Mouse (Mus musculus): ENCODE measurements at regions not wholly inside any gene's neighbourhood (a gene's known extent, or its start where the extent isn't known, plus 50 kb on each side); places are given as distances from the start of the nearest gene placed in this dataset.

DNA sequence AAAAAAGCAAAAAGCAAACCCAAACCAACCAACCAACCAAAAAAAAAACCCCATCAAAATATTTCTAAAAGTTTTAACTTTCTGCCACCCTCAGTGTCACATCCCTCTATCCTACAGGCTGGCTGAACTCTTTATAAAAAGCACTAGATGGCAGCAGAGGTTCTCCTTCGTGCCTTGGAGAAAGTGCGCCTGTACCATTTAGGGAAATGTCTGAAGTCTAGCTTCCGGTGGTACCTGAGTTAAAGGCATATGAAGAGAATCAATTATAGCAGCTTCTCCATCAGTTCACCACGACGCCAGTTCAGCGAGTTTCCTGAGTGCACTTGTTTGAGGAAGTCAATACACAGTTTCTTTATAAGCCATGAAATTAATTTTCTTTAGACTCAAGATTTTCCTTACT is 130.0 kb upstream of the Zc3h12c start:
- no peak for DNase-seq (ENCODE audit: low spot score in 2 of 2)

DNA sequence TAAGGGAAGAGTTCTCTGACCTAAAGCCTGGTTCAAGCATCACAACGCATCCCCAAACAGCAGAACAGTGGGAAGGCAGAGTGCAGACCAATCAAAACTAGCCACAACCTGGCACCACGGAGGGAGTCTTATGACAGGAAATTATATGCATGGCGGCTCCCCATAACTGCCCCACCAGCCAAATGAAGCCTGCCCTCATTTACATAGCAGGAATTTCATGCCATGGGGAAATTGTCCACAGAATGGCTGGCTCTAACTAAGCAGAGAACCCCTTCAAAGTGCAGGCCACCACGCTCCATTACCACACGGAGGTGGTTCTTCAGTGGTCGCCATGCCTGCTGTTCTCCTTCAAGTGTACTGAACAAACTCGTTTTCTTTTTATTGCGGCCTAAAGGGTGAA is 126.3 kb upstream of the Zc3h12c start:
- no peak for DNase-seq (ENCODE audit: low spot score in 2 of 2)

DNA sequence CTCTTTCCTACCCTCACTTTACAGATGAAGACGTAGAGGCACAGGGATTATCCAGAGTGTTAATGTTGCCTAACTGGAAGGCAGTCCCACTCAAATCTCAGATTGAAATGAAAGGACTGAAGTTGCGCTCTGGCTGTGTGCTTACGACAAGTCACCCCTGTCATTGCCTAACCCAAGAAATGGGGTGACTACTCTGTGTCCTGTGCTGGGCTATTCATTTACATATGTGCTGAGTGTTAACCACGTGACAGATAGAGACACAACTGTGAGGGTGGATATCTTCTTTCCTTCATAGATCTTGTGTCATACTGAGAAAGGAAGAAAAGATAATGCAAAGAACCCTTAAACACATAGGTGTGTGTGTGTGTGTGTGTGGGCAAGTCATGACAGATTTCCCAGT is 120.7 kb upstream of the Zc3h12c start:
- no peak for DNase-seq (ENCODE audit: low spot score in 2 of 2)

GRCm38 (mm10) chr9:52287761-52288275 is 119.4 kb upstream of the Zc3h12c start:
- no peak for DNase-seq (ENCODE audit: low spot score in 2 of 2)

GRCm38 (mm10) chr9:52287246-52287651 is 118.9 kb upstream of the Zc3h12c start:
- peak; percentile 10 to 34 for DNase-seq (ENCODE audit: low spot score in 2 of 2)

DNA sequence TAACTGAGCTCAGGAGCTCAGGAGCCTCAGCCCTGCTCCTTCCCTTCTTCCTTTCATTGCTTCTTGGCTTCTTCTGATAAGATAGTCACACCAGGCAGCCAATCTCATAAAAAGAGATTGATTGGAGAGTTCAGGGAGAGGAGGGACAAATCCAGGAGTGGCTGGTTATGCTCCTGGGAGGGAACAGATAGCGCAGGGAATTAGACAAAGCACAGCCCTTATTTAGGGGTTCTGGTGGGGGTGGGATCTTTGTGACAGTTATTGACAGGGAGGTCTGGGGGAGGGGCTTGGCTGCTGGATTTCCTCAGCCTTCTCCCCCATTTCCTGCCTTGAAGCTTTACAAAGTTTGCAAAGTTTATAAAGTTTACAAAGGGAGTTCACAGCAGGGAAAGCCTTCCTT is 117.7 kb upstream of the Zc3h12c start:
- no peak for DNase-seq (ENCODE audit: low spot score in 2 of 2)

- no peak for DNase-seq (ENCODE audit: low spot score in 2 of 2)
These were observed 115.2 kb upstream of the Zc3h12c start for GRCm38 (mm10) chr9:52283558-52283957.

DNA sequence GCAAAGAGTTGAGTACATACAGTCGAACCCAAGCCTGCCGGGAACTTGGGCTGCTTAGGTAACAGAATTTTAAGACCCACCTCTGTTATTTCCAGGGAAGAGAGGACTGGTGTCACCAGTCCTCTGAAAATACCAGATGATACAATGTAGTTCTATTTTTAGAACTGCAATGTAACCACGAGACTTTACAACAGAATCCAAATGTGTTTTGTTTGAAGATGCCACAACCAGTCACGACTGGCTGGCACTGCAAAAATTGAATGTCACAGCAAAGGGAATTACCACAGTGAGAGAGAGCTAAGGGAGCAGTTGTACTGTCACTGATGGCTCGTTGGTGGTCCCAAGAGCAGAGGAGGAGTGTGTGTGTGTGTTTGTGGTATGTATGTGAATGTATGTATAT is 112.6 kb upstream of the Zc3h12c start:
- no peak for DNase-seq (ENCODE audit: low spot score in 2 of 2)

DNA sequence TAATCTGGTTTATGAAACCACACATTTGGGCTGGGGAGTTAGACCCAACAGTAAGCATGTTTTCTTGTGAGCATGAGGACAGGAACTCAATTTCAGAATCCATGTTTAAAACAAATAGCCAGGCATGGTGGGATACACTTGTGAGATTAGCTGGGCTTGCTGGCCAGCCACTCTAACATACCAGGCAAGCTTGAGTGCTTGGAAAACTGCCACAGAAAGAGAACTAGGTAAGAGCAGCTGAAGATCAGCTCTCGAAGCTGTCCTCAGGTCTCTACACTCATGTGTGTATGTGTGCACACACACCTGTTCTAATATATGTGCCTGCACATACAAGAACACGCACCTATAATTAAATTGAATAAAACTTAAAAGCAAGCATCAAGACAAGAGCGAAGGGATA is 112.2 kb upstream of the Zc3h12c start:
- DNase-seq (ENCODE audit: low spot score in 2 of 2), result no peak

DNA sequence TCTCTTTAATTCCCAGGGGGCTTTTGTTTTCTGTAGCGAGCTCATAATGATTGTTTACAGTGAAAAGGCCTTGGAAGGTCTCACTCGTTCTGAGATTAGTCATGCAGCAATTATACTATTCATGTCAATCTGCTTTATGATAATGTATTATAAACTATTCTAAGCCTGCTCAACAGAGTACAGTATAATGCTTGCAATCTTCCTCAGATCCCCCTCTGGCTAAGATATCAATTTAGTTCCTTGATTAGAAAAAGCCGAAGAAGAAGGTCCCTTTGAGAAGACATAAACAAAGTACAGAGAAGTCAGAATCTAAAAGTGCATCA is 110.3 kb upstream of the Zc3h12c start:
- no peak for DNase-seq (ENCODE audit: low spot score in 2 of 2)

DNA sequence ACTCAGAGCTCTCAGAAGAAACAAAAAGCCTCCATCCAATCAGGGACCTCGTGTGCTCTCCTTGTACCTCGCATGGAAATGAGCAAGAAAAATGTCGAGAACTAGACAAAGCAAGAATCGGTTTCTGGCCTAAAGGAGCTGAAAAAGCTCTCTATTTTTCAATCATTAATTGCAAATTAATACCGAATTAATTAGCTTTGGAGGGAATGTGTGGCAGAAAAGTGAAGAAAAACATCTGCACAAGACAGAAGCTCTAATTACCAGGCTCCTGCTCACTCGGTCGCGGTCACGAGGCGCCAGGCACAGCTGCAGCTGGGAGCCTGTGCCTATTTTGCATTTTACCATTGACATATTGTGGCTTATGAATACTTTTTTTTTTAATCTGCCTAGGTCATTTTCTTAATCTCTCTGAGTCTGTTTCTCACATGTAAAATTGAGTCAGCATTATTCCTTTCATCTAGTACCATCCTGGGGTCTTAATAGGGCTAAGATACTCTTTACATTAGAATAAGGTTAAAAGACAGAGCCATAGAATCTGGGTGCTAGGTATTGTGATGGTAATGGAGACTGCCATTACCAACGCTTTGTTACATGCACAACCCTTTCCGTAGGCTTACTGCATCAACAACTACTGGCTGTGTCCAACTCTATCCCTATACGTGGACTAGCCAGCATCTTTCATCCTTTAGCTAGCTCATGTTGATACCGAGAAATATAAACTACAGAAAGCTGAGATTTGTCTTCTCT is 109.8 kb upstream of the Zc3h12c start:
- no peak for DNase-seq (ENCODE audit: low spot score in 2 of 2)

DNA sequence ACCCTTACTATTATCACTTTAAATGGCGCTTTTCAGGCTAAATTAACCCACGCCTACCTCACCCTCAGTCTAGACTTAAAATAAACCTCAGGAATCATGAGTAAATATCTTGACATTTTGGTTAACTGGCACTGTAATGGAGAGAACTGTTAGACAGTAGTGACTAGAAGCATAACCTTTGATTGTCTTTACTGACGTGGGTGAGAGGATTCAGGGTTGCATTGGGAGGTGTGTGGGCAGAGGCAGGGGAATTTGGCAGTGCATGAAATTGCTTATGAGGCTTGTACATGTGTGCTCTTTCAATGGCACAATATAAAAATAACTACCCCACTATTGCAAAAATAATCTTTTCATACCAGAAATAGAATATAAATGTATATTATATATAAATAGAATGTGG is 105.6 kb upstream of the Zc3h12c start:
- no peak for DNase-seq (ENCODE audit: low spot score in 2 of 2)

- no peak for DNase-seq (ENCODE audit: low spot score in 2 of 2)
These were observed 104.3 kb upstream of the Zc3h12c start for GRCm38 (mm10) chr9:52272668-52273067.

GRCm38 (mm10) chr9:52271345-52272116 is 103.2 kb upstream of the Zc3h12c start:
- DNase-seq (ENCODE audit: low spot score in 2 of 2), result no peak

DNA sequence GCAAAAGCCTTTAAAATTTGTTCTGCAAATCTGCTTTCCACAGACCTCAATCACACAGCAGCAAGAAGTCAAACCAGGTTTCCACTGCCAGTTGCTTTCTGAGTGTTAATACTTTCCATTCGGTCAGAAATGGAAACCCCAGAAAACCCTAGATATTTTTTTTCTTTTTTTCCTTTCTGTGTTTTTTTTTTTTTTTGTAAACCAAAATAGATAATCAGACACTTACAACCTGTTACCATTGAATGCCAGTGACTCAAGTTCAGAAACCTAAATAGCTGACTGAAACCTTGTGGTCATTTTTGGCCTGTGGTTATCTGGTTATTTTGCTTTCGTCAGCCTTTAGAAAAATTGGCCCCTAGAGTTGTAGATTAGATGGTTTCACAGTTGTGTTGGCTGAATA is 93.2 kb upstream of the Zc3h12c start:
- no peak for DNase-seq (ENCODE audit: low spot score in 2 of 2)

DNA sequence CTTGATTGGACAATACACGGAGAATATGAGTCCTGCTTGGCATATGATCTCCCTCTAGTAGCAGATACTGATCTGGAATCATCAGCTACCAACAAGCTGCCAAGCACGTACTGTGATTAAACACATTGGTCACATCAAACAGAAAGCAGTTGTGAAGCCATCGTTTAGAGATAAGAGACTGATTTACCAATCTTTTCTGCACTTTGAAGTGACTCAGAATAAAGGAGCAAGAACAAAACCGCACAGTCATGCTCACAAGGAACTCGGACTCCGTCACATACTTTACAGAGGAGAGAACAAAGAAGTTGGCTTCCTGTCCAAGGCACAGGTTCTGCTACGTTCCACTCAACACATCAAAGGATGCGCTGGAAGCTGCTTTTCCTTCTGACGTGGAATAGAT is 91.1 kb upstream of the Zc3h12c start:
- DNase-seq (ENCODE audit: low spot score in 2 of 2), result no peak

DNA sequence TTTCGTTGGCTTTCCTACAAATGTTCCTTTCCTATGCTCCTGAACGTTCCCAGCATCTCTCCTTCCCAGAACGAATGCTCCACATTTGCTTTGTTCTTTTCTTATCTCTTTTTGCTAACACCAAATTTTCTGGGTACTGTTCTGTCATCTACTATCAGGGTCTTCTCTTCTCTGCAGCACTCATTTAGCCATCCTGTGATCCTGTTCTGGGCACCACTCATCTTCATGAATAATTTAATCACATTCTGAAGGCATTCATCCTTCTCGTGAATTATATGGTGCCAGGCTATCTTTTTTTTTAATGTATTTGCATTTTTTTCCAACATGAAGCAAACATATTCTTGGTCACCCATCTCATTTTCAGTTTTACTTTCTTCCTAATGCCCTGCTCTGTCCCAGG is 87.3 kb upstream of the Zc3h12c start:
- DNase-seq (ENCODE audit: low spot score in 2 of 2), result no peak

DNA sequence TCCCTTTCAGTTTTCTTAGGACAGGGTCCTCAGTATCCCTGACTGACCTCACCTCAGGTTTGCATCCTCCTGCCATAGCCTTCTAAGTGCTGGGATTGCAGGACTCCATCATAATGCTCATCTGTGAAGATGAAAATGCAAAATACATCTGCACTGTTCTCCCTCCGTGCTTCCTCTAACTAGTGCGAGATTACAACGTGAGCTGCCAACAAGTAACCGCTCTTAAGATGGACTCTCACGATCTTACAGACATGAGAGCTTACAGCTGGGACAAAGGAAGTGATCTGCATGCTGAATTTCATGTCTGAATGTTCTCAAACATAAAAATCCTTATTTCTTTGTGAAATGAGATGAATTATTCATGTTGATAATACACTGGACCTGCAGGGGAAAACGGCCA is 86.1 kb upstream of the Zc3h12c start:
- no peak for DNase-seq (ENCODE audit: low spot score in 2 of 2)

DNA sequence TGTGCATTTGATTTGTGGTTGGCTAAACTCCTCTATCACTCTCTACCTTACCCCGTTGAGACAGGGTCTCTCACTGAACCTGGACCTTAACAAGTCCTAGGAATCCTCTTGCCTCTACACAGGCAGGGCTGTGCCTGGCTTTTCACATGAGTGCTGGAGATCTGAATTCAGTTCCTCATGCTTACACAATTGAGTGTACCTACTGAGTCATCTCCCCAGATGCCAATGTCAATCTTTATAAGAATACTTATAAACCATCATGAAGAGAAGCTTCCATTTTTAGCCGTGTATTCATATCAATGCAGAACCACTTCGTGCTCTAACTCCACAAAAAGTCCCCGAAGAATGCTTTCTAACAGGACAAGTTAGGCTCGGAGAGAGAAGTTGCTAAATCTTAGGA is 83.1 kb upstream of the Zc3h12c start:
- no peak for DNase-seq (ENCODE audit: low spot score in 2 of 2)

DNA sequence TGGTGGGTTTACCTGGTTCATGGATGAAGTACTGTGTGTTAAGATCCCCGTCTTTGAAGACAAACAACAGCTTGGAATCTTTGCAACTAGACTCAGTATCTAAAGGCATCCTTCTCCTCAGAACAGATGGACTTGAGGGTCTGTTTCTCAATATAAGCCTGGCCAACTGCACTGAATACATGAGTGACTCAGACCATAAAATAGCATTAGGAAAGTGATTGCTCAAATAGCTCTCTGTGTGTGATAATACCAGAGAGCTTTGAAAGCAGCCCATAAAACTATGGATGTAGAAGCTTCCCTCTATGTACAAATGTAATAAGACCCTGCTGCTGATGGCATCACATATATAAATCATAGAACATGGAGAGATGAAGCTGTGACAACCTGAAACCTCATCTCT is 78.3 kb upstream of the Zc3h12c start:
- DNase-seq (ENCODE audit: low spot score in 2 of 2), result no peak

DNA sequence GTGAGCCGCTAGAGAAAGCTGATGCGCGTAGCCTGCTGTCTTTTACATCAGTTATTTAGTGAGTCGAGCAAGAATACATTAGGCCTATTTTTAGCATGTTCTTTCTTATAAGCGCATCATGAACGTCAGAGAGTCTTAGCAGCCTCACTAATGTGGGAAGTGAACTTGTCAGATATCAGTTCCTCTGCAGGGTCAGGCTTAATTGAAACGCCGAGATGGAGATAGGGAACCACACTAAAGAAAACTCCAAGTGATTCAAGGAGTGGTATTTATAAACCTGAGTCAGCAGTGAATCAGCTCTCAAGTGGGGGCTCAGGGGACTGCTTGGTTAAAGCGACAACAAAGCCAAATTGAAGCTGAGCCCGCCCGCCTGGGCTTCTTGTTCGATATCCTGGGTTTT is 75.7 kb upstream of the Zc3h12c start:
- no peak for DNase-seq (ENCODE audit: low spot score in 2 of 2)

- DNase-seq (ENCODE audit: low spot score in 2 of 2), result no peak
These were observed 74.7 kb upstream of the Zc3h12c start for GRCm38 (mm10) chr9:52243032-52243431.

DNA sequence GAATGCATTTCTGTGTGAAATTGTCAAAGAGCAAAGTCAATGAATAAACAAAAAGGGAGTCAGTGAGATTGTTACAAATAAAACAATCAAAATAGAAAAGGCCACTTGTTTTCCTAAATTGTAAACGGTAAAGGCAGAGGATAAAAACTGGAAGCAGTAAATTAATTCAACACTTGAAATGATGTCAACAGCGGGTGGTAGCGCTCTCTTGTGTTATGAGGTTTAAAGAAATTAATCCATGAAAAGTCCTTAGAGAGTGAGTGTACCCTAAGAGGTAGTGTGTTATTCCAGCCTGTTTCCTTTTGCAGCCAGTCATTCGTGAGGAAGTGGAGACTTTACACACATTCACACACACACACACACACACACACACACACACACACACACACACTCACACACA is 73.2 kb upstream of the Zc3h12c start:
- no peak for DNase-seq (ENCODE audit: low spot score in 2 of 2)

Measured in urinary bladder, adult 18-20 months (tissue).